Mouse (Mus musculus): Measurements from ENCODE around the gene Drd3. TPM values are rescaled to one million over a fixed set of nuclear protein-coding genes. Genes with fewer than 3 reads are reported as not detected.

Gene Drd3
- polyA plus RNA-seq, 2 experiments, result not detected

DNA sequence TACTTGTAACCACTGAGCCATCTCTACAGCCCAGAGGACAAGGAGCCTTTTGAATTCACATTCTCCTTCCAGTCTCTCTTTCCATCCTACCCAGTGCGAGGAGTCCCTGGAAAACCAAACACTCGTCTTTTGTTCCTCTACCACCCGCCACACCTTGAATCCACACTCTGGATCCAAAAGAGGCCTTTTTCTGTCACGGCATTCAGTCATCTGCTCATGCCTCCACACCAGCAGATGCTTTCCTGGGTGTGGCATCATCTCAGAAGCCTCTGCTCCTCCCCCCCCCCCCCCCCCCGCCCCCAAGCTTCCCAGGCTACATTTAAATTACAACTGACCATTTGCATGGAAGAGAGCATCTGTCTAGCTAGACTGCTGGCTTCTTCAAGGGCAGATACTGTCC lies 62.5 kb downstream of the Drd3 start:
- Histone ChIP-seq H3K27me3 (ENCODE audit: control insufficient read depth, insufficient read depth, low read length) (no peaks in the 10 kb centered on the region), H3K27ac (no peak overlapping the region), H3K4me1 (replicated peaks; ENCODE audit: control insufficient read depth in 2 of 2, insufficient read depth in 2 of 2, low read length in 1 of 2) (no peaks in the 10 kb centered on the region), H3K4me3 (ENCODE audit: insufficient read depth in 1 of 2, low read depth in 2 of 2, low read length in 2 of 2) (no peak overlapping the region), H3K36me3 (replicated peaks; ENCODE audit: control insufficient read depth, insufficient read depth, low read depth) (no peaks in the 10 kb centered on the region), H3K4me2 (ENCODE audit: low read depth) (no peak overlapping the region), H3K9ac (replicated peaks) (no peak overlapping the region), H3K9me3 (ENCODE audit: control insufficient read depth, low read length) (no peaks in the 10 kb centered on the region)
- TF ChIP-seq CTCF (IDR thresholded peaks at IDR 0.05; ENCODE audit: low read depth) (no peak), EP300 (IDR thresholded peaks at IDR 0.05; ENCODE audit: low read depth) (no peak)
- 59% methylated on average over 4 of the region's 5 CpGs for WGBS (ENCODE audit: insufficient replicate concordance)
- DNase-seq (ENCODE audit: low read depth in 3 of 3, low spot score in 3 of 3), result no peak
- no peak for ATAC-seq (ENCODE audit: insufficient read depth)

- H3K9me3 ChIP-seq (ENCODE audit: control insufficient read depth, low read length), result no peaks in the 10 kb centered on the region
- no peak overlapping the region for H3K4me3 ChIP-seq (ENCODE audit: insufficient read depth in 1 of 2, low read depth in 2 of 2, low read length in 2 of 2)
- H3K27ac ChIP-seq, result no peak overlapping the region
- DNase-seq (ENCODE audit: low read depth in 3 of 3, low spot score in 3 of 3), result no peak
- no peak overlapping the region for H3K4me2 ChIP-seq (ENCODE audit: low read depth)
- no peaks in the 10 kb centered on the region for H3K36me3 ChIP-seq (replicated peaks; ENCODE audit: control insufficient read depth, insufficient read depth, low read depth)
- no peak overlapping the region for H3K9ac ChIP-seq (replicated peaks)
- no peaks in the 10 kb centered on the region for H3K4me1 ChIP-seq (replicated peaks; ENCODE audit: control insufficient read depth in 2 of 2, insufficient read depth in 2 of 2, low read length in 1 of 2)
- H3K27me3 ChIP-seq (ENCODE audit: control insufficient read depth, insufficient read depth, low read length), result no peaks in the 10 kb centered on the region
- TF ChIP-seq EP300 (IDR thresholded peaks at IDR 0.05; ENCODE audit: low read depth) (no peak), CTCF (IDR thresholded peaks at IDR 0.05; ENCODE audit: low read depth) (no peak)
- no peak for ATAC-seq (ENCODE audit: insufficient read depth)
- WGBS (ENCODE audit: insufficient replicate concordance), result 81% methylated on average over 6 of the region's 6 CpGs
These were observed 64.6 kb downstream of the Drd3 start for GRCm38 (mm10) chr16:43818404-43818803.

GRCm38 (mm10) chr16:43827492-43827891 lies 73.7 kb downstream of the Drd3 start:
- Histone ChIP-seq H3K36me3 (replicated peaks; ENCODE audit: control insufficient read depth, insufficient read depth, low read depth) (no peaks in the 10 kb centered on the region), H3K4me2 (ENCODE audit: low read depth) (no peak overlapping the region), H3K27ac (no peak overlapping the region), H3K4me1 (replicated peaks; ENCODE audit: control insufficient read depth in 2 of 2, insufficient read depth in 2 of 2, low read length in 1 of 2) (no peaks in the 10 kb centered on the region), H3K4me3 (ENCODE audit: insufficient read depth in 1 of 2, low read depth in 2 of 2, low read length in 2 of 2) (no peak overlapping the region), H3K9me3 (ENCODE audit: control insufficient read depth, low read length) (no peaks in the 10 kb centered on the region), H3K27me3 (ENCODE audit: control insufficient read depth, insufficient read depth, low read length) (no peaks in the 10 kb centered on the region), H3K9ac (replicated peaks) (no peak overlapping the region)
- no peak for TF ChIP-seq CTCF (IDR thresholded peaks at IDR 0.05; ENCODE audit: low read depth)
- TF ChIP-seq EP300 (IDR thresholded peaks at IDR 0.05; ENCODE audit: low read depth), result no peak
- 55% methylated on average over 3 of the region's 3 CpGs for WGBS (ENCODE audit: insufficient replicate concordance)
- ATAC-seq (ENCODE audit: insufficient read depth) (no peak), DNase-seq (ENCODE audit: low read depth in 3 of 3, low spot score in 3 of 3) (no peak)

DNA sequence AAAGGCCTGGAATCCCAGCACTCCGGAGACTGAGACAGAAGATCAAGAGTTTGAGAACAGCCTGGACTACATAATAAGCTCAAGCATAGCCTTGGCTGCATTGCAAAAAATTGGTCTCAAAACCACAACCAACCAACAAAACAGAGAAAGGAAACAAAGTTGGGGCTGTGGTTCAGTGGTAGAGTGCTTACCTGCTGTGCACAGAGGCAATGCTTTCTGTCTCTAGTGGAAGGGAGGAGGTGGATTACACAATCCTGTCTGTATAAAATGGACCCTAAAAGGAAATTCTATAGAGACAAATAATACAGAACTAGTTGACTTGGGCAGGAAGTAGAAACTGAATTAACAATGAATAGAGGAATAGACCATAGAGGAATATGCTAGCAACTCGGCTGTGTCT lies 78.1 kb downstream of the Drd3 start:
- Histone ChIP-seq H3K36me3 (replicated peaks; ENCODE audit: control insufficient read depth, insufficient read depth, low read depth) (no peaks in the 10 kb centered on the region), H3K27ac (no peak overlapping the region), H3K9me3 (ENCODE audit: control insufficient read depth, low read length) (no peaks in the 10 kb centered on the region), H3K4me1 (replicated peaks; ENCODE audit: control insufficient read depth in 2 of 2, insufficient read depth in 2 of 2, low read length in 1 of 2) (no peaks in the 10 kb centered on the region), H3K4me2 (ENCODE audit: low read depth) (no peak overlapping the region), H3K4me3 (ENCODE audit: insufficient read depth in 1 of 2, low read depth in 2 of 2, low read length in 2 of 2) (no peak overlapping the region), H3K9ac (replicated peaks) (no peak overlapping the region), H3K27me3 (ENCODE audit: control insufficient read depth, insufficient read depth, low read length) (no peaks in the 10 kb centered on the region)
- no peak for ATAC-seq (ENCODE audit: insufficient read depth)
- no peak for TF ChIP-seq EP300 (IDR thresholded peaks at IDR 0.05; ENCODE audit: low read depth)
- 57% methylated on average over 2 of the region's 2 CpGs for WGBS (ENCODE audit: insufficient replicate concordance)
- DNase-seq (ENCODE audit: low read depth in 3 of 3, low spot score in 3 of 3), result no peak

DNA sequence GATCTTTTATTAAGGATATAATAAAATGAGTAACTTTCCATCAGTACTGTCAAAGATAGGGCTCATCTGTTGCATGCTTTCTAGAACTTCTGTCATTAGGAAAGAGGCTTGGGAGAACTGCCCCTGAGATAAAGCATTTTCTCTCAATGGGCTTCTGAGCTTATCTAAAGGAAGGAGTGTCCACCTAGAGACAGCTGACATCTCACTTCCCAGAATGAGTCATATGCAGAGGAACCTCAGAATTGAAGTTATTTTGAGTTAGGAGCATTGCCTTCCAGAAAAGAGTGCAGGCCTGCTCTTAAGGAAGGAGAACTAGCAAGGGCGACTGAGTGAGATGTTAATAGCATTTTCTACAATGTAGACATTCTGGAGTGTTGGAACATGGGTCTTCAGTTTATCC lies 87.4 kb downstream of the Drd3 start:
- H3K9ac ChIP-seq (replicated peaks), result no peak overlapping the region
- no peak overlapping the region for H3K4me3 ChIP-seq (ENCODE audit: insufficient read depth in 1 of 2, low read depth in 2 of 2, low read length in 2 of 2)
- H3K9me3 ChIP-seq (ENCODE audit: control insufficient read depth, low read length), result no peaks in the 10 kb centered on the region
- DNase-seq (ENCODE audit: low read depth in 3 of 3, low spot score in 3 of 3), result no peak
- 29% methylated on average over 1 of the region's 1 CpGs for WGBS (ENCODE audit: insufficient replicate concordance)
- ATAC-seq (ENCODE audit: insufficient read depth), result no peak
- no peaks in the 10 kb centered on the region for H3K36me3 ChIP-seq (replicated peaks; ENCODE audit: control insufficient read depth, insufficient read depth, low read depth)
- H3K4me2 ChIP-seq (ENCODE audit: low read depth), result no peak overlapping the region
- no peaks in the 10 kb centered on the region for H3K4me1 ChIP-seq (replicated peaks; ENCODE audit: control insufficient read depth in 2 of 2, insufficient read depth in 2 of 2, low read length in 1 of 2)
- TF ChIP-seq EP300 (IDR thresholded peaks at IDR 0.05; ENCODE audit: low read depth) (no peak), CTCF (IDR thresholded peaks at IDR 0.05; ENCODE audit: low read depth) (no peak)
- H3K27me3 ChIP-seq (ENCODE audit: control insufficient read depth, insufficient read depth, low read length), result no peaks in the 10 kb centered on the region
- no peak overlapping the region for H3K27ac ChIP-seq
